Mouse (Mus musculus): ENCODE measurements at regions not wholly inside any gene's neighbourhood (a gene's known extent, or its start where the extent isn't known, plus 50 kb on each side); places are given as distances from the start of the nearest gene placed in this dataset.
A peak's percentile ranks its signal among the peaks of the same experiment; 100 is the strongest.

GRCm38 (mm10) chr13:101019272-101019676 lies 186.0 kb upstream of the Slc30a5 start:
- no peak for DNase-seq (ENCODE audit: low spot score in 2 of 2)

- DNase-seq (ENCODE audit: low spot score in 2 of 2): peak; percentile 7 to 8
These were observed 183.8 kb upstream of the Slc30a5 start for GRCm38 (mm10) chr13:101017041-101017440.

GRCm38 (mm10) chr13:101016181-101016580 lies 183.0 kb upstream of the Slc30a5 start:
- no peak for DNase-seq (ENCODE audit: low spot score in 2 of 2)

- DNase-seq (ENCODE audit: low spot score in 2 of 2): no peak
These were observed 182.2 kb upstream of the Slc30a5 start for GRCm38 (mm10) chr13:101015435-101015834.

- no peak for DNase-seq (ENCODE audit: low spot score in 2 of 2)
These were observed 180.4 kb upstream of the Slc30a5 start for GRCm38 (mm10) chr13:101013604-101014003.

GRCm38 (mm10) chr13:100990646-100991045 lies 157.4 kb upstream of the Slc30a5 start:
- DNase-seq (ENCODE audit: low spot score in 2 of 2): no peak

GRCm38 (mm10) chr13:100988671-100989531 lies 155.7 kb upstream of the Slc30a5 start:
- peak; percentile 5 to 32 for DNase-seq (ENCODE audit: low spot score in 2 of 2)

GRCm38 (mm10) chr13:100988116-100988515 lies 154.9 kb upstream of the Slc30a5 start:
- no peak for DNase-seq (ENCODE audit: low spot score in 2 of 2)

GRCm38 (mm10) chr13:100975741-100976140 lies 142.5 kb upstream of the Slc30a5 start:
- DNase-seq (ENCODE audit: low spot score in 2 of 2): no peak

- no peak for DNase-seq (ENCODE audit: low spot score in 2 of 2)
These were observed 138.1 kb upstream of the Slc30a5 start for GRCm38 (mm10) chr13:100971080-100972017.

- DNase-seq (ENCODE audit: low spot score in 2 of 2): no peak
These were observed 129.7 kb upstream of the Slc30a5 start for GRCm38 (mm10) chr13:100962811-100963540.

GRCm38 (mm10) chr13:100954598-100955251 lies 121.5 kb upstream of the Slc30a5 start:
- DNase-seq (ENCODE audit: low spot score in 2 of 2): no peak

GRCm38 (mm10) chr13:100954106-100954505 lies 120.9 kb upstream of the Slc30a5 start:
- no peak for DNase-seq (ENCODE audit: low spot score in 2 of 2)

- no peak for DNase-seq (ENCODE audit: low spot score in 2 of 2)
These were observed 117.9 kb upstream of the Slc30a5 start for GRCm38 (mm10) chr13:100951185-100951508.

- DNase-seq (ENCODE audit: low spot score in 2 of 2): peak; percentile 26 to 28
These were observed 117.3 kb upstream of the Slc30a5 start for GRCm38 (mm10) chr13:100950348-100951184.

- DNase-seq (ENCODE audit: low spot score in 2 of 2): no peak
These were observed 110.1 kb upstream of the Slc30a5 start for GRCm38 (mm10) chr13:100943206-100943848.

- DNase-seq (ENCODE audit: low spot score in 2 of 2): no peak
These were observed 107.6 kb upstream of the Slc30a5 start for GRCm38 (mm10) chr13:100940791-100941190.

- DNase-seq (ENCODE audit: low spot score in 2 of 2): peak in 1 of 2 experiments; percentile 15
These were observed 106.5 kb upstream of the Slc30a5 start for GRCm38 (mm10) chr13:100939677-100940076.

- DNase-seq (ENCODE audit: low spot score in 2 of 2): no peak
These were observed 100.0 kb upstream of the Slc30a5 start for GRCm38 (mm10) chr13:100933265-100933664.

- no peak for DNase-seq (ENCODE audit: low spot score in 2 of 2)
These were observed 66.3 kb upstream of the Slc30a5 start for GRCm38 (mm10) chr13:100899566-100899965.
